Mouse (Mus musculus) erythroblast, embryonic 14.5 days (primary cell): ENCODE data around the gene Arhgap4. TPM values are rescaled to one million over a fixed set of nuclear protein-coding genes. Genes with fewer than 3 reads are reported as not detected.

Experiments used
- H3K27me3 ChIP-seq: 2 replicates; pipeline ENCODE4 v1.6.1; 2012; ENCODE audit warnings: inconsistent platforms; ENCODE audit not compliant: control insufficient read depth
- H3K36me3 ChIP-seq: 2 replicates; pipeline ENCODE4 v1.6.1; 2012; ENCODE audit warnings: mild to moderate bottlenecking, inconsistent platforms; ENCODE audit not compliant: control insufficient read depth
- H3K4me1 ChIP-seq: 2 replicates; pipeline ENCODE4 v1.6.1; 2012; ENCODE audit warnings: inconsistent platforms; ENCODE audit not compliant: control insufficient read depth
- H3K4me3 ChIP-seq: replicated peaks from 2 replicates; pipeline ENCODE3; 2012; ENCODE audit warnings: moderate library complexity, mild to moderate bottlenecking, inconsistent platforms
- H3K9me3 ChIP-seq: 2 replicates; pipeline ENCODE4 v1.6.1; 2012; ENCODE audit warnings: low read length, inconsistent platforms, mixed read lengths; ENCODE audit not compliant: control insufficient read depth
- GATA1 ChIP-seq: IDR thresholded peaks from 2 replicates; pipeline ENCODE4 v1.6.1; 2012; ENCODE audit warnings: low read length, inconsistent platforms, mixed read lengths
- TAL1 ChIP-seq: IDR thresholded peaks from 3 replicates; pipeline ENCODE4 v1.6.1; 2012; ENCODE audit warnings: low read length, inconsistent platforms, mixed read lengths
- polyA plus RNA-seq: library from polyadenylated mRNA; stranded (reverse); fragments of >175 nt; gene quantifications from 2 replicates; pipeline ENCODE4 v1.2.3, GENCODE M21; 2012

Gene Arhgap4
- polyA plus RNA-seq, 1 experiment, result 0.38 TPM

- TF ChIP-seq TAL1, result no peak
- TF ChIP-seq GATA1, result no peak
- H3K36me3 ChIP-seq, result peaks cover 100% of the 10 kb centered on the region
- H3K4me1 ChIP-seq, result no peaks in the 10 kb centered on the region; the same call in none of the 2 replicates
- H3K27me3 ChIP-seq, result peaks cover 4% of the 10 kb centered on the region; the same call in 1 of the 2 replicates
- peaks cover 3% of the 10 kb centered on the region; the same call in 1 of the 2 replicates for H3K9me3 ChIP-seq
- no peak overlapping the region for H3K4me3 ChIP-seq
These were observed 33.3 kb upstream of the Arhgap4 start for GRCm38 (mm10) chrX:73954988-73955387.

GRCm38 (mm10) chrX:73952603-73953002, 30.9 kb upstream of the Arhgap4 start:
- H3K4me3 ChIP-seq, result no peak overlapping the region
- TF ChIP-seq GATA1 (no peak), TAL1 (no peak)
- H3K9me3 ChIP-seq, result peaks cover 3% of the 10 kb centered on the region; the same call in 1 of the 2 replicates
- H3K4me1 ChIP-seq, result peaks cover 3% of the 10 kb centered on the region
- peaks cover 100% of the 10 kb centered on the region for H3K36me3 ChIP-seq
- H3K27me3 ChIP-seq, result peaks cover 4% of the 10 kb centered on the region; the same call in 1 of the 2 replicates

GRCm38 (mm10) chrX:73949341-73949740, 27.7 kb upstream of the Arhgap4 start:
- peaks cover 4% of the 10 kb centered on the region; the same call in 1 of the 2 replicates for H3K27me3 ChIP-seq
- no peak for TF ChIP-seq GATA1
- TF ChIP-seq TAL1, result no peak
- H3K4me3 ChIP-seq, result no peak overlapping the region
- H3K4me1 ChIP-seq, result peaks cover 6% of the 10 kb centered on the region
- H3K36me3 ChIP-seq, result peaks cover 100% of the 10 kb centered on the region
- H3K9me3 ChIP-seq, result peaks cover 3% of the 10 kb centered on the region; the same call in 1 of the 2 replicates

- Histone ChIP-seq H3K4me1 (peaks cover 6% of the 10 kb centered on the region), H3K4me3 (no peak overlapping the region), H3K27me3 (peaks cover 4% of the 10 kb centered on the region; the same call in 1 of the 2 replicates), H3K9me3 (peaks cover 3% of the 10 kb centered on the region; the same call in 1 of the 2 replicates), H3K36me3 (peaks cover 100% of the 10 kb centered on the region)
- TF ChIP-seq GATA1 (no peak), TAL1 (no peak)
These were observed 27.0 kb upstream of the Arhgap4 start for GRCm38 (mm10) chrX:73948647-73949046.

- no peak for TF ChIP-seq GATA1
- Histone ChIP-seq H3K36me3 (peaks cover 100% of the 10 kb centered on the region), H3K4me3 (no peak overlapping the region), H3K9me3 (no peaks in the 10 kb centered on the region), H3K4me1 (peaks cover 6% of the 10 kb centered on the region), H3K27me3 (peaks cover 4% of the 10 kb centered on the region; the same call in 1 of the 2 replicates)
These were observed 25.2 kb upstream of the Arhgap4 start for GRCm38 (mm10) chrX:73946896-73947295.

GRCm38 (mm10) chrX:73942294-73942693, 20.6 kb upstream of the Arhgap4 start:
- H3K9me3 ChIP-seq, result no peaks in the 10 kb centered on the region
- H3K36me3 ChIP-seq, result peaks cover 69% of the 10 kb centered on the region
- no peaks in the 10 kb centered on the region; the same call in 1 of the 2 replicates for H3K27me3 ChIP-seq
- TF ChIP-seq TAL1 (no peak), GATA1 (no peak)
- H3K4me1 ChIP-seq, result peaks cover 3% of the 10 kb centered on the region
- no peak overlapping the region for H3K4me3 ChIP-seq

- H3K4me3 ChIP-seq, result no peak overlapping the region
- TF ChIP-seq GATA1 (no peak), TAL1 (no peak)
- H3K27me3 ChIP-seq, result no peaks in the 10 kb centered on the region
- peaks cover 65% of the 10 kb centered on the region for H3K36me3 ChIP-seq
- no peaks in the 10 kb centered on the region; the same call in 1 of the 2 replicates for H3K4me1 ChIP-seq
- H3K9me3 ChIP-seq, result no peaks in the 10 kb centered on the region
These were observed 20.2 kb upstream of the Arhgap4 start for GRCm38 (mm10) chrX:73941860-73942259.

- H3K9me3 ChIP-seq, result no peaks in the 10 kb centered on the region
- no peaks in the 10 kb centered on the region for H3K36me3 ChIP-seq
- H3K27me3 ChIP-seq, result no peaks in the 10 kb centered on the region
- peaks cover 37% of the 10 kb centered on the region for H3K4me1 ChIP-seq
- TF ChIP-seq TAL1 (no peak), GATA1 (no peak)
- no peak overlapping the region for H3K4me3 ChIP-seq
These were observed 10.2 kb upstream of the Arhgap4 start for GRCm38 (mm10) chrX:73931871-73932270.

GRCm38 (mm10) chrX:73930402-73931062, 8.9 kb upstream of the Arhgap4 start, which contains the start of gene Renbp:
Gene Renbp, minus strand, starts transcription at chrX:73930850.
- Histone ChIP-seq H3K36me3 (no peaks in the 10 kb centered on the region), H3K9me3 (no peaks in the 10 kb centered on the region), H3K4me3 (peak within 1 kb of the TSS; percentile 51), H3K27me3 (no peaks in the 10 kb centered on the region), H3K4me1 (peaks cover 37% of the 10 kb centered on the region)
- TF ChIP-seq GATA1 (no peak), TAL1 (no peak)
